ENCODE assay signal across 8 mouse cellular contexts in the genomic region with DNA sequence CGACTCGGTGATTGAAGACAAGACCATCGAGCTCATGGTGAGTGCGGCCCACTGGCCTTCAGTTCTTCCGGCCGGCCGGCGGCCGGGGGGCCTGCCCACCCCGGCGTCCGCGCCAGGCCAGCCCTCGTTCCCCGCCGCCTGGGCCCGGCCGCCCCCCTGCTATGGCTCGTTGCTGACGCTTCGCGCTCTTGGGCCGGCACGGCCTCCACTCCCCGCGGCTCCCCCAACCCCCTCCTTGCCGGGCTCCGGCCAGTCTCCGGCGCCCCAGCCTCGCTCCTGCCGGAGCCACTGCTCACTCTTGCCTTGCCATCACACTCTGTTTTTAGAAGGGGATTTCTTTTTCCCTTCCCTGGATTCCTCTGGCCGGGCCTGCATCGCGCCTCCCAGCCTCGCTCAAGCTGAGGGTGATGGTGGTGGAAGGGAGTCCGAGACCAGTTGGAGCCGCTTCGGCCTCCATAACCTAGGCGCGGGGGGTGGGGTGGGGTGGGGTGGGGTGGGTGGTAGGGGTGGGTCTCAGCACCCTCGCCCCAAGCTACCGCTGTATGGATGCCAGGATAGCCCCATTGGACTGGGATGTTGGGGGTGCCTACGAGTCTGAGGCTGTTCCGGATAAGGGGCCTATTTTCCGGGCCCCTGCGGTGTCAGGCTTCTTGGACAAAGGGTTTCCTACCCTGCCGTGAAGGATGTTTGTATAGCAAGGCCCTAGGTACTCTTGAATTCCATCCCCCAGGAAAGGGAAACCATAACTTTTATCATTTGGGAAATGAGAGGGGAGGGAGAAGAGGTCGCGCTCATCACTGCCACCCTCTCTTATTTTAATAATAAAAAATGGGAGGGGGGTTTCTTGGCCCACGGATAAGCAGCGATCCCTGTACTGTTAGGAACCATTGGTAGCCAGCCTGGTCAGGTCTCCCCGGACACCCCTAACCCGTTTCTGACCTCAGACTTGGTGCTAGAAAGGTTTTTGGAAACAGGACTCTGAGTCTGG. TPM values are rescaled to one million over a fixed set of nuclear protein-coding genes. Genes with fewer than 3 reads are reported as not detected.
DNase-seq lines count a peak whose midpoint lies in the region; ATAC-seq and TF ChIP-seq lines count a peak whose summit lies in the region.

No protein-coding gene starts in this region.

- peak overlapping the region; percentile 87 for H3ac ChIP-seq in C2C12 (ENCODE audit: control insufficient read depth, insufficient read length, low read depth)

- intact Hi-C loops in heart, postnatal 10 days (cut with DNase I) = loop anchor here (5.0 kb wide), 1 partner anchor 504 kb away; a partner anchor contains a TSS
- intact Hi-C loops in left cerebral cortex, postnatal 4 days (cut with DNase I) = loop anchor here (10.0 kb wide), 1 partner anchor 52 kb away; no protein-coding TSS in a partner anchor

- peak overlapping the region; percentile 95 for H3K9ac ChIP-seq in forebrain, postnatal 0 days
- H3K9ac ChIP-seq in midbrain, embryonic 12.5 days (replicated peaks) = peak overlapping the region; percentile 98

- peaks cover 51% of the 10 kb centered on the region for H3K79me3 ChIP-seq in C2C12 (ENCODE audit: low read depth)

- H3K4me1 ChIP-seq in forebrain, postnatal 0 days (ENCODE audit: insufficient read depth) = peaks cover 12% of the 10 kb centered on the region
- H3K4me1 ChIP-seq in midbrain, embryonic 12.5 days = peaks cover 22% of the 10 kb centered on the region

- DNase-seq in heart, adult 11 months = peak; percentile 95
- DNase-seq in heart, postnatal 10 days = no peak
- DNase-seq in brain, adult 2 months (ENCODE audit: low read depth, low spot score) = peak; percentile 57
- DNase-seq in forebrain, postnatal 0 days = peak; percentile 16
- DNase-seq in left cerebral cortex, postnatal 4 days = peak; percentile 60

- H3K4me3 ChIP-seq in C2C12 (ENCODE audit: insufficient read depth, poor library complexity, severe bottlenecking) = peak overlapping the region; percentile 83
- H3K4me3 ChIP-seq in forebrain, postnatal 0 days (ENCODE audit: low read depth, low read length) = peak overlapping the region; percentile 96
- peak overlapping the region; percentile 99 for H3K4me3 ChIP-seq in midbrain, embryonic 12.5 days

- H3K4me2 ChIP-seq in forebrain, postnatal 0 days (ENCODE audit: low read depth) = peak overlapping the region; percentile 66
- H3K4me2 ChIP-seq in midbrain, embryonic 12.5 days (replicated peaks) = peak overlapping the region; percentile 88

- H3K36me3 ChIP-seq in C2C12 (ENCODE audit: control insufficient read depth, insufficient read depth) = no peaks in the 10 kb centered on the region
- H3K36me3 ChIP-seq in forebrain, postnatal 0 days (ENCODE audit: insufficient read depth) = no peaks in the 10 kb centered on the region
- H3K36me3 ChIP-seq in midbrain, embryonic 12.5 days = no peaks in the 10 kb centered on the region

- peaks cover 68% of the 10 kb centered on the region for H3K79me2 ChIP-seq in C2C12 (ENCODE audit: control insufficient read depth, insufficient read depth)

- no peak for TF ChIP-seq CTCF in C2C12 (IDR thresholded peaks at IDR 0.05; ENCODE audit: control insufficient read depth, insufficient read depth, insufficient read length)
- no peak for TF ChIP-seq CTCF in forebrain, postnatal 0 days (IDR thresholded peaks at IDR 0.05; ENCODE audit: low read depth)

- H3K27ac ChIP-seq in forebrain, postnatal 0 days (ENCODE audit: low read depth, low read length) = peak overlapping the region; percentile 99
- H3K27ac ChIP-seq in midbrain, embryonic 12.5 days (replicated peaks) = peak overlapping the region; percentile 97

- no peaks in the 10 kb centered on the region for H3K27me3 ChIP-seq in C2C12 (ENCODE audit: control insufficient read depth, insufficient read depth, insufficient read length)
- no peaks in the 10 kb centered on the region for H3K27me3 ChIP-seq in forebrain, postnatal 0 days (ENCODE audit: insufficient read depth, low read length)
- no peaks in the 10 kb centered on the region for H3K27me3 ChIP-seq in midbrain, embryonic 12.5 days

- ATAC-seq in forebrain, postnatal 0 days = peak; percentile 44
- peak; percentile 78 for ATAC-seq in midbrain, embryonic 12.5 days (ENCODE audit: low FRiP score, low read depth)
- no peak for ATAC-seq in megakaryocyte-erythroid progenitor cell, adult 5-6 weeks (replicated peaks; ENCODE audit: low FRiP score, low TSS enrichment, poor library complexity, severe bottlenecking)

- no peaks in the 10 kb centered on the region for H3K9me3 ChIP-seq in forebrain, postnatal 0 days (ENCODE audit: low read length)
- no peaks in the 10 kb centered on the region for H3K9me3 ChIP-seq in midbrain, embryonic 12.5 days

- WGBS in forebrain, postnatal 0 days = 2% methylated on average over 50 of the region's 54 CpGs
- WGBS in midbrain, embryonic 12.5 days = 1% methylated on average over 48 of the region's 54 CpGs

TF ChIP-seq in C2C12, 6 proteins besides CTCF, POLR2A, EP300 and RAD21:
- TF ChIP-seq FOSL1 (IDR thresholded peaks at IDR 0.05; ENCODE audit: insufficient read depth, low read length, poor library complexity, severe bottlenecking) = no peak
- TF ChIP-seq MAX (IDR thresholded peaks at IDR 0.05) = no peak
- no peak for TF ChIP-seq CEBPB (IDR thresholded peaks at IDR 0.05; ENCODE audit: low read depth)
- TF ChIP-seq MYOD1 (IDR thresholded peaks at IDR 0.05; ENCODE audit: control insufficient read depth, insufficient read length, low read depth) = no peak
- TF ChIP-seq USF1 (IDR thresholded peaks at IDR 0.05; ENCODE audit: low read depth) = no peak
- TF ChIP-seq MYOG (IDR thresholded peaks at IDR 0.05; ENCODE audit: control insufficient read depth, extremely low read depth, insufficient read length) = no peak

RNA-seq across cellular contexts. Expression of a gene that starts 0.7 kb away (rescaled TPM):
- total RNA-seq in heart, postnatal 10 days (2021) = 10 to 100 TPM; 65.4 to 67.4 TPM
- 38.8 TPM for polyA plus RNA-seq in C2C12 (2012; fragmentation: generic; extraction: Trizol)
- 147 and 161 TPM in 2 replicates for total RNA-seq in forebrain, postnatal 0 days (2014; rRNA removed)
- 85.9 and 110 TPM in 2 replicates for polyA plus RNA-seq in forebrain, postnatal 0 days (2015; fragmentation: Nextera tagmentation; extraction: Ambion mirVana)
- total RNA-seq in left cerebral cortex, postnatal 4 days (2021) = 100 to 1,000 TPM; 124 to 127 TPM
- polyA plus RNA-seq in midbrain, embryonic 12.5 days (2016; fragmentation: Nextera tagmentation; extraction: Ambion mirVana) = 110 and 115 TPM in 2 replicates
- total RNA-seq in megakaryocyte-erythroid progenitor cell, adult 5-6 weeks (2014; fragmentation: Nextera tagmentation) = 30.9 and 40.5 TPM in 2 replicates
- total RNA-seq in megakaryocyte-erythroid progenitor cell, adult 5-6 weeks (2017) = 28.8 and 36.2 TPM in 2 replicates

Comparison
In these comparisons a context has a peak if more than half of its experiments do, and no peak if none do; other contexts are left out.
1. DNase-seq: peak in heart, adult 11 months (single experiment), brain, adult 2 months (single experiment), forebrain, postnatal 0 days (single experiment) and left cerebral cortex, postnatal 4 days (single experiment); none in heart, postnatal 10 days (0 of 2).
2. Peak in every context shown above with its lines, with median percentiles within 50 percentile points of each other: H3K4me3 ChIP-seq.